Mouse (Mus musculus): ENCODE measurements around the gene Ssx9.
"Not testable (repeated sequence)": the region's sequence is repeated elsewhere in the genome, so short reads cannot be mapped to it uniquely, and the experiment has no call there.

Ssx9 gene

DNA sequence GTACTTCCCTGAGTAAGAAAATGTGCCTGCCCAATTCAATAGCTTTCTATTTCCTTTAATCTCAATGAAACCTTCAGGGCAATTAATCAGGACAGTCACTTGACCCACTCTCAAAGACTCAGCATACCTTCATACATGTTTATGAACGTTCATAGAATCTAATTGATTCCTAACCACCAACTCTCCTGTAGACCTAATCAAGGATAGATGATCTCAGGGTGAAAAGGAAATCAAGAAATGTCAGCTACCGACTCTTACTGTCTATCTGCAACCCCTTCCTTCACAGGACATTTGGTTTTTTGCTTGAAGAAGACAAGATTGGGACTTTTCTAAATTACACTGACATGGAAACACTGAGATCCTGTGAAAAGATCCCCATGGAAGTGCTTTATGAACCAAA, at the start of gene Ssx9:
Ssx9 (plus strand) TSS at position 301 of the 400 bp plus-strand sequence.
- not testable (repeated sequence) for DNase-seq

DNA sequence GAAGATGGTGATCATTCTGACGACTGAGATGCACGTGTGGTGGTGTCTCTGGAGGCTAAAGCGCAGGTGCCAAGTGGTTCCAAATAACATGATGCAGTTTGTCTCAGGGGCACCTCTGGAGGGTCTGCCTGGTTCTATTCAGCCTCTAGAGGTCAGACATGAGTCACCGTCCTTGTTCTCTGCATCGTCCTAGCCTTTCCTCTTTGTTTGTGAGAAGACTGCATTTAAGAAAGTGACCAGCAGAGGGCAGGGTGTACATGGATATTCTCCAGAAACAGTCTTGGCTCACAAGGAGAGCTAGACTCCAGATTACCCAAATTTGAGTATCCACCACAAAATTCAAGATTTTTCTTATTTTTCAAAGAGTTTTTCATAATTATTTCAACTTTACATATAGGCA, 15.3 kb upstream of the Ssx9 start:
- DNase-seq: peak; percentile 27 to 57

DNA sequence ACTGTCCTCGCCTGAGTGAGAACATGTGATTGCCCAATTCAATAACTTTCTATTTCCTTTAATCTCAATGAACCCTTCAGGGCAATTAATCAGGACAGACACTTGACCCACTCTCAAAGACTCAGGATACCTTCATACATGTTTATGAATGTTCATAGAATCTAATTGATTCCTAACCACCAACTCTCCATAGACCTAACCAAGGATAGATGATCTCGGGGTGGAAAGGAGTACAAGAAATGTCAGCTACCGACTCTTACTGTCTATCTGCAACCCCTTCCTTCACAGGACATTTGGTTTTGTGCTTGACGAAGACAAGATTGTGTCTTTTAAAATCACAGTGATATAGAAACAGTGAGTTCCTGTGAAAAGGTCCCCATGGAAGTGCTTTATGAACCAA, 55.2 kb downstream of the Ssx9 start, which contains the start of gene Ssxb5:
Ssxb5 (plus strand) TSS at position 301 of the 400 bp plus-strand sequence.
- DNase-seq: not testable (repeated sequence)
